Mouse (Mus musculus) stomach, postnatal 0 days (tissue): ENCODE measurements at regions not wholly inside any gene's neighbourhood (a gene's known extent, or its start where the extent isn't known, plus 50 kb on each side); places are given as distances from the start of the nearest gene placed in this dataset.

ENCODE experiments used
- ATAC-seq: fragments of 200-750 bp; cut with Nextera tagmentation; 2 replicates; pipeline ENCODE4 v1.8.0; 2017; ENCODE audit not compliant: low FRiP score, low TSS enrichment
- DNase-seq: peaks from one replicate; pipeline ENCODE4 v3.0.0-alpha.2; 2016; ENCODE audit warnings: low spot score
- H3K27ac ChIP-seq: fragments of 300-500 bp; sonication (generic); replicated peaks from 2 replicates; pipeline ENCODE4 v1.5.1; 2014; ENCODE audit warnings: mild to moderate bottlenecking, control low read depth
- H3K27me3 ChIP-seq: fragments of 300-500 bp; sonication (generic); 2 replicates; pipeline ENCODE4 v1.6.1; 2014; ENCODE audit warnings: low read length; ENCODE audit not compliant: control insufficient read depth, insufficient read depth
- H3K36me3 ChIP-seq: fragments of 300-500 bp; sonication (generic); 2 replicates; pipeline ENCODE4 v1.6.1; 2014; ENCODE audit warnings: low read length, mixed read lengths; ENCODE audit not compliant: control insufficient read depth, insufficient read depth
- H3K4me1 ChIP-seq: fragments of 300-500 bp; sonication (generic); replicated peaks from 2 replicates; pipeline ENCODE4 v1.6.1; 2014; ENCODE audit warnings: antibody characterized with exemption; ENCODE audit not compliant: control insufficient read depth, insufficient read depth
- H3K4me2 ChIP-seq: fragments of 300-500 bp; sonication (generic); replicated peaks from 2 replicates; pipeline ENCODE4 v1.6.1; 2014; ENCODE audit warnings: low read depth, mild to moderate bottlenecking, control low read depth, moderate library complexity
- H3K4me3 ChIP-seq: fragments of 300-500 bp; sonication (generic); 2 replicates; pipeline ENCODE4 v1.5.1; 2014; ENCODE audit warnings: low read depth, low read length, control low read depth
- H3K9ac ChIP-seq: fragments of 300-500 bp; sonication (generic); 2 replicates; pipeline ENCODE4 v1.6.1; 2014; ENCODE audit warnings: mild to moderate bottlenecking, low read length, control low read depth, mixed read lengths
- H3K9me3 ChIP-seq: fragments of 300-500 bp; sonication (generic); 2 replicates; pipeline ENCODE4 v1.6.1; 2016; ENCODE audit warnings: low read length; ENCODE audit not compliant: control insufficient read depth
- CTCF ChIP-seq: IDR thresholded peaks from 2 replicates; pipeline ENCODE4 v1.5.1; 2016; ENCODE audit warnings: antibody characterized with exemption, low read depth, mild to moderate bottlenecking, moderate library complexity
- EP300 ChIP-seq: optimal IDR thresholded peaks from 2 replicates; pipeline ENCODE3; 2016; ENCODE audit warnings: antibody characterized with exemption
- WGBS: fragments of 180-500 bp; shearing (Covaris S2); extraction: QIAGEN DNeasy Blood & Tissue Kit; methylation state at CpG from one replicate; pipeline ENCODE4 v1.1.7; 2014; 5-methylcytosine and 5-hydroxymethylcytosine counted together

GRCm38 (mm10) chr10:95035371-95035770 is 90.7 kb upstream of the Plxnc1 start:
- DNase-seq (no peak), ATAC-seq (no peak)
- Histone ChIP-seq H3K4me2 (no peak overlapping the region), H3K36me3 (no peaks in the 10 kb centered on the region), H3K27ac (no peak overlapping the region), H3K9ac (no peak overlapping the region), H3K9me3 (no peaks in the 10 kb centered on the region), H3K4me1 (no peaks in the 10 kb centered on the region), H3K27me3 (no peaks in the 10 kb centered on the region), H3K4me3 (no peak overlapping the region)
- TF ChIP-seq CTCF (no peak), EP300 (no peak)
- 55% methylated on average over 3 of the region's 3 CpGs for WGBS

- no peak for TF ChIP-seq CTCF
- no peak for TF ChIP-seq EP300
- no peak overlapping the region for H3K4me2 ChIP-seq
- no peak for DNase-seq
- ATAC-seq = no peak
- H3K36me3 ChIP-seq = no peaks in the 10 kb centered on the region
- no peaks in the 10 kb centered on the region for H3K4me1 ChIP-seq
- H3K27me3 ChIP-seq = no peaks in the 10 kb centered on the region
- no peak overlapping the region for H3K27ac ChIP-seq
- H3K4me3 ChIP-seq = no peak overlapping the region
- 87% methylated on average over 5 of the region's 5 CpGs for WGBS
- no peak overlapping the region for H3K9ac ChIP-seq
- no peaks in the 10 kb centered on the region for H3K9me3 ChIP-seq
Measured at GRCm38 (mm10) chr10:95034566-95034965, 89.9 kb upstream of the Plxnc1 start.

GRCm38 (mm10) chr10:95032760-95033716 is 88.4 kb upstream of the Plxnc1 start:
- Histone ChIP-seq H3K36me3 (no peaks in the 10 kb centered on the region), H3K27me3 (no peaks in the 10 kb centered on the region), H3K4me1 (no peaks in the 10 kb centered on the region), H3K4me3 (no peak overlapping the region), H3K9ac (no peak overlapping the region), H3K9me3 (no peaks in the 10 kb centered on the region), H3K27ac (no peak overlapping the region; the same call in 1 of the 2 replicates), H3K4me2 (no peak overlapping the region)
- DNase-seq (no peak), ATAC-seq (no peak)
- 63% methylated on average over 14 of the region's 14 CpGs for WGBS
- peak; percentile 3; the same call in 1 of the 2 replicates for TF ChIP-seq CTCF
- no peak for TF ChIP-seq EP300

- ATAC-seq (no peak), DNase-seq (no peak)
- Histone ChIP-seq H3K27me3 (no peaks in the 10 kb centered on the region), H3K4me1 (no peaks in the 10 kb centered on the region), H3K9ac (no peak overlapping the region), H3K9me3 (no peaks in the 10 kb centered on the region), H3K4me3 (no peak overlapping the region), H3K27ac (no peak overlapping the region), H3K4me2 (no peak overlapping the region), H3K36me3 (no peaks in the 10 kb centered on the region)
- 89% methylated on average over 2 of the region's 2 CpGs for WGBS
- TF ChIP-seq CTCF (no peak), EP300 (no peak)
Measured at GRCm38 (mm10) chr10:95031371-95031770, 86.7 kb upstream of the Plxnc1 start.

- H3K4me2 ChIP-seq = no peak overlapping the region
- H3K4me1 ChIP-seq = no peaks in the 10 kb centered on the region
- no peak overlapping the region for H3K4me3 ChIP-seq
- TF ChIP-seq EP300 = no peak
- TF ChIP-seq CTCF = no peak
- WGBS = 76% methylated on average over 5 of the region's 5 CpGs
- H3K36me3 ChIP-seq = no peaks in the 10 kb centered on the region
- no peak for DNase-seq
- no peak overlapping the region for H3K9ac ChIP-seq
- no peak overlapping the region for H3K27ac ChIP-seq
- no peaks in the 10 kb centered on the region for H3K9me3 ChIP-seq
- no peak for ATAC-seq
- H3K27me3 ChIP-seq = no peaks in the 10 kb centered on the region
Measured at GRCm38 (mm10) chr10:95030801-95031200, 86.2 kb upstream of the Plxnc1 start.

- DNase-seq (no peak), ATAC-seq (no peak)
- no peak overlapping the region for H3K4me3 ChIP-seq
- no peak overlapping the region for H3K9ac ChIP-seq
- H3K27me3 ChIP-seq = no peaks in the 10 kb centered on the region
- WGBS = 36% methylated on average over 3 of the region's 3 CpGs
- H3K36me3 ChIP-seq = no peaks in the 10 kb centered on the region
- no peak overlapping the region for H3K27ac ChIP-seq
- no peak overlapping the region for H3K4me2 ChIP-seq
- no peaks in the 10 kb centered on the region for H3K9me3 ChIP-seq
- H3K4me1 ChIP-seq = no peaks in the 10 kb centered on the region
- TF ChIP-seq EP300 = no peak
- TF ChIP-seq CTCF = no peak
Measured at GRCm38 (mm10) chr10:95029554-95029953, 84.9 kb upstream of the Plxnc1 start.
